Mouse (Mus musculus): Measurements from ENCODE around the gene Msantd3. TPM values are rescaled to one million over a fixed set of nuclear protein-coding genes. Genes with fewer than 3 reads are reported as not detected.

Msantd3 gene
- polyA plus RNA-seq (2012; rRNA removed), result 59.6 and 72.8 TPM in 2 replicates

DNA sequence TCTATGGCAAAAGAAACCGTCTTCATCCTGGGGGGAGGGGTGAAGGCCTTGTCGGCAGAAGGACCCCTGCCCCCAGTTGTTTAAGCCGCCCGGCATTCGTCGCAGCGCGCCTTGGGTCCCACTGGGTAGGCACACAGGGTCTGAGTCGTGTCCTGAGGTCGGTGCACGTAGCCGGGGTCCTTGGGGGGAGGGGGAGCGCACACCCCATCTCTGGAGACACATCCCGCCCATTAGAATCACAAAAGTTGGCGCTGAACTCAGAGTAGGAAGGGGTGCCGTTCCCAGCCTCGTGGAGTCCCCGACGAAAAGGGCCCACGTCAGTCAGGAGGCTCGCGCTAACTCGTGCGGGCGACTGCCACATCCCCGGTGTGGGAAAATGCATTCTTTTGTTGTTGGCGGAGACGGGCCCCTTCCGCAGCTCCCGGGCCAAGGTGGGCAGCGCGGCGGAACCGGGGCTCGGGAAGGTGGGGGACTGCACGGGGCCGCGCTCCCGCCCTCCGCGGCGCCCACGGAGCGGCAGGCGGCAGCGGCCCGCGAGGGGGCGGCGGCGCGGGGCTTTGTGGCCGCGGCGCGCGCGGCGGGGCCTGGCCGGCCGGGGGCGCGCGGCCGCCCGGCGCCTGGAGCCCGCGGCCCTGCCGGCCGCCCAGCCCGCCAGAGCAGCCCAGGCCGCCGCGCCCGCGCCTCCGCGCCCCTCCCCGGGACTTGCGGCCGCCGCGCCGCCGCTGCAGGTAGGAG lies at the start of gene Msantd3:
Msantd3 (plus strand) TSS at position 95 of the 735 bp plus-strand sequence.

DNA sequence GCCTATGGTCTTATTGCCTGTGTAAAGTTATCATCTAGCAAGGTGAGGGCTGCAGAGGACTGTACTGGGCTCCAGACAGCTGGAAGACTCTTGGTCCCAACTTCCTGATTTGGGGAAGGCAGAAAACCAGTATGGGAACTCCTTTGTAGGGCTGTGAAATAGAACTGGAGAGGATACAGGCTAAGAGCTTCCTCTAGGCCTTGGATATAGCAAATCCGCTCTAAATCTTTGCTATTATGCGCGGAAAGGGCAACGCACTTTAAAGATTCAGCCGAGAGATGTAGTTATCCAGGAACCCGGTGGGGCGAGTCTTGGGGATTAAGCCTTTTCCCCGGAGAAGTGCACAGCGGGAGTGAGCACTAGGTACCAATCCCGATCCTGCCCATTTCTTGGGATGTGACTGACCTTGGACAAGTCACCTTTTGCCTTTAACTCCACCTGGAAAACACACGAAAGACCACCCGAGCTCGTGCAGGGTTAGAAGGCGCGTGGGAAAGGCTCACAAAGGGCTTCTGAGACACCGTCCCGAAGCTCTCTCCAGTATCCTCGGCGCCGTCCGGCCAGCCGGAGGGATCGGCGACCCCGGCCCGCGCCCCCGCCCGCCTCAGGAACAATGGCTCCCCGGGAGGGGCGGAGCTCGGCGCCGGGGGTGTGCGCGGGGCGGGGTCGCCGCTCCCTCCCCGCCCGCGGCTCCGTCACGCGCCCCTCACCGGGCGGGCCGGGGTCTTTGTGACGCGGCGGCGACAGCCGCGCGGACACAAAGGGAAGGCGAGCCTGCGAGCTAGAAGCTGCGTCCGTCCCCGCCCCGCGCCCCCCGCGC lies 44.9 kb downstream of the Msantd3 start, which contains the start of gene Tmeff1:
Tmeff1 (plus strand) TSS at position 754 of the 820 bp plus-strand sequence.

Other genes with a start within 250 kb of the Msantd3 start
- gene Tex10, start 66.5 kb upstream of the Msantd3 start, polyA plus RNA-seq (2012; rRNA removed), result 29.9 and 34.3 TPM in 2 replicates
- gene Tmeff1, start 45.2 kb downstream of the Msantd3 start, polyA plus RNA-seq (2012; rRNA removed), result 289 and 314 TPM in 2 replicates
- gene Cavin4, start 123.6 kb downstream of the Msantd3 start, polyA plus RNA-seq (2012; rRNA removed), result 3.0 and 4.1 TPM in 2 replicates